Mouse (Mus musculus) common myeloid progenitor, adult 5-6 weeks (primary cell): ENCODE measurements around the gene Gps2. TPM values are rescaled to one million over a fixed set of nuclear protein-coding genes. Genes with fewer than 3 reads are reported as not detected.
"Not testable (repeated sequence)": the region's sequence is repeated elsewhere in the genome, so short reads cannot be mapped to it uniquely, and the experiment has no call there.

Source experiments
- ATAC-seq: replicated peaks from 2 replicates; pipeline ENCODE4 v1.8.0; 2016; ENCODE audit warnings: low read depth, mild to moderate bottlenecking, moderate TSS enrichment, inconsistent platforms; ENCODE audit not compliant: poor library complexity, severe bottlenecking
- total RNA-seq: library from RNA; stranded (forward); fragments of 200-1000, 187-1606 nt; gene quantifications from 2 replicates; pipeline ENCODE4 v1.2.3, GENCODE M21; 2017

The Gps2 gene
- total RNA-seq, 1 experiment from 2014 or later: 42.0 TPM

- ATAC-seq: no peak
Observed at GRCm38 (mm10) chr11:69914917-69915430, 1.3 kb downstream of the Gps2 start.

- no peak for ATAC-seq
Observed at GRCm38 (mm10) chr11:69915667-69916627, 2.3 kb downstream of the Gps2 start.

GRCm38 (mm10) chr11:69916652-69917378 is 3.1 kb downstream of the Gps2 start:
- not testable (repeated sequence) for ATAC-seq

- no peak for ATAC-seq
Observed at GRCm38 (mm10) chr11:69917379-69917948, 3.8 kb downstream of the Gps2 start.

GRCm38 (mm10) chr11:69918118-69918517 is 4.4 kb downstream of the Gps2 start:
- ATAC-seq: no peak

- no peak for ATAC-seq
Observed at GRCm38 (mm10) chr11:69919053-69919452, 5.4 kb downstream of the Gps2 start.

GRCm38 (mm10) chr11:69919661-69920265 is 6.1 kb downstream of the Gps2 start:
- peak; percentile 42 for ATAC-seq

- no peak for ATAC-seq
Observed at GRCm38 (mm10) chr11:69920266-69921031, 6.8 kb downstream of the Gps2 start.

GRCm38 (mm10) chr11:69921114-69922011 is 7.7 kb downstream of the Gps2 start, which contains the start of gene Eif5a:
TSS of gene Eif5a (minus strand) at chr11:69921958.
- peak; percentile 83 for ATAC-seq

- ATAC-seq: no peak
Observed at GRCm38 (mm10) chr11:69922012-69922756, 8.5 kb downstream of the Gps2 start.

GRCm38 (mm10) chr11:69922796-69923195 is 9.1 kb downstream of the Gps2 start:
- no peak for ATAC-seq

- ATAC-seq: no peak
Observed at GRCm38 (mm10) chr11:69927501-69927900, 13.8 kb downstream of the Gps2 start.

- ATAC-seq: no peak
Observed at GRCm38 (mm10) chr11:69929712-69930111, 16.0 kb downstream of the Gps2 start.

- ATAC-seq: not testable (repeated sequence)
Observed at GRCm38 (mm10) chr11:69930176-69930575, 16.5 kb downstream of the Gps2 start.

- peak; percentile 83 for ATAC-seq
Observed at GRCm38 (mm10) chr11:69930967-69931537, 17.4 kb downstream of the Gps2 start.

- no peak for ATAC-seq
Observed at GRCm38 (mm10) chr11:69931769-69932168, 18.1 kb downstream of the Gps2 start.

GRCm38 (mm10) chr11:69932254-69932653 is 18.6 kb downstream of the Gps2 start:
- ATAC-seq: no peak
